Mouse (Mus musculus) embryo, embryonic 11.5 days (tissue): Measurements from ENCODE around the gene Bola3.

Source experiments
- DNase-seq: peaks from one replicate; pipeline ENCODE4 v3.0.0-alpha.2; 2012; ENCODE audit warnings: low read depth, low spot score

Bola3 gene

GRCm38 (mm10) chr6:83347916-83348315 is 1.0 kb upstream of the Bola3 start:
- DNase-seq = no peak

- DNase-seq = peak; percentile 67
These were observed 469 bp downstream of the Bola3 start for GRCm38 (mm10) chr6:83349274-83349958.

- no peak for DNase-seq
These were observed 1.2 kb downstream of the Bola3 start for GRCm38 (mm10) chr6:83350172-83350571.

GRCm38 (mm10) chr6:83350851-83351405 is 2.0 kb downstream of the Bola3 start:
- no peak for DNase-seq

- DNase-seq = no peak
These were observed 2.7 kb downstream of the Bola3 start for GRCm38 (mm10) chr6:83351490-83352160.

- DNase-seq = no peak
These were observed 3.9 kb downstream of the Bola3 start for GRCm38 (mm10) chr6:83352666-83353410.

GRCm38 (mm10) chr6:83354856-83355781 is 6.2 kb downstream of the Bola3 start:
- no peak for DNase-seq

GRCm38 (mm10) chr6:83356569-83357138 is 7.7 kb downstream of the Bola3 start:
- DNase-seq = peak; percentile 61

- DNase-seq = no peak
These were observed 8.5 kb downstream of the Bola3 start for GRCm38 (mm10) chr6:83357436-83357835.

- DNase-seq = no peak
These were observed 12.7 kb downstream of the Bola3 start for GRCm38 (mm10) chr6:83361523-83362248.

GRCm38 (mm10) chr6:83363075-83363474 is 14.1 kb downstream of the Bola3 start:
- DNase-seq = no peak

GRCm38 (mm10) chr6:83370316-83370965 is 21.5 kb downstream of the Bola3 start:
- DNase-seq = no peak

GRCm38 (mm10) chr6:83371350-83371749 is 22.4 kb downstream of the Bola3 start:
- DNase-seq = no peak

GRCm38 (mm10) chr6:83373704-83374300 is 24.9 kb downstream of the Bola3 start:
- no peak for DNase-seq

GRCm38 (mm10) chr6:83381510-83382491 is 32.9 kb downstream of the Bola3 start:
- DNase-seq = no peak

GRCm38 (mm10) chr6:83385569-83386090 is 36.7 kb downstream of the Bola3 start:
- DNase-seq = no peak

- DNase-seq = no peak
These were observed 43.3 kb downstream of the Bola3 start for GRCm38 (mm10) chr6:83392166-83392780.
